ENCODE assay signal across 28 mouse cellular contexts in genomic region chr14:75351626-75352025, GRCm38 (mm10).
DNase-seq lines count a peak whose midpoint lies in the region; ATAC-seq and TF ChIP-seq lines count a peak whose summit lies in the region.
"Had no signal": no experiment of that assay in that cellular context is flagged by ENCODE, and none has a peak within 500 bp of the region (broad histone marks: within the 10 kb centered on the region; RNA-seq: fewer than 3 reads in every experiment).

No protein-coding gene starts in this region.

- H3K9ac ChIP-seq in kidney, embryonic 14.5 days (ENCODE audit: low read depth, low read length) = no peak overlapping the region
- no peak overlapping the region for H3K9ac ChIP-seq in kidney, embryonic 16.5 days (replicated peaks; ENCODE audit: low read length)
- no peak overlapping the region for H3K9ac ChIP-seq in midbrain, embryonic 11.5 days (ENCODE audit: low read length)
- H3K9ac ChIP-seq: embryonic facial prominence, embryonic 13.5 days; embryonic facial prominence, embryonic 15.5 days; forebrain, embryonic 13.5 days; forebrain, embryonic 15.5 days; forebrain, postnatal 0 days had no signal

- no peak overlapping the region for H3K4me3 ChIP-seq in kidney, embryonic 14.5 days (ENCODE audit: low read length)
- H3K4me3 ChIP-seq in kidney, embryonic 16.5 days (ENCODE audit: low read length) = no peak overlapping the region
- H3K4me3 ChIP-seq in midbrain, embryonic 11.5 days (ENCODE audit: low read depth, low read length) = no peak overlapping the region
- no peak overlapping the region for H3K4me3 ChIP-seq in midbrain, embryonic 10.5 days
- H3K4me3 ChIP-seq: embryonic facial prominence, embryonic 13.5 days; embryonic facial prominence, embryonic 15.5 days; erythroblast, embryonic 14.5 days; forebrain, embryonic 10.5 days; forebrain, embryonic 13.5 days; forebrain, embryonic 15.5 days had no signal

- TF ChIP-seq CTCF in brain, embryonic 14.5 days (IDR thresholded peaks at IDR 0.05; ENCODE audit: borderline replicate concordance, extremely low read depth, insufficient read depth, insufficient read length) = no peak

- no peak overlapping the region for H3K27ac ChIP-seq in kidney, embryonic 14.5 days (ENCODE audit: low read depth, low read length)
- H3K27ac ChIP-seq in kidney, embryonic 16.5 days (ENCODE audit: low read length) = peak overlapping the region; percentile 20
- H3K27ac ChIP-seq in midbrain, embryonic 11.5 days (ENCODE audit: low read depth, low read length) = no peak overlapping the region
- no peak overlapping the region for H3K27ac ChIP-seq in midbrain, embryonic 10.5 days (replicated peaks)
- H3K27ac ChIP-seq: embryonic facial prominence, embryonic 13.5 days; embryonic facial prominence, embryonic 15.5 days; forebrain, embryonic 10.5 days; forebrain, embryonic 13.5 days; forebrain, embryonic 15.5 days had no signal

- H3K27me3 ChIP-seq in kidney, embryonic 14.5 days (ENCODE audit: control insufficient read depth, insufficient read depth, low read length) = no peaks in the 10 kb centered on the region
- H3K27me3 ChIP-seq in kidney, embryonic 16.5 days (ENCODE audit: insufficient read depth, low read length) = no peaks in the 10 kb centered on the region
- no peaks in the 10 kb centered on the region for H3K27me3 ChIP-seq in midbrain, embryonic 11.5 days (ENCODE audit: control insufficient read depth, insufficient read depth, low read length)
- no peaks in the 10 kb centered on the region for H3K27me3 ChIP-seq in midbrain, embryonic 10.5 days (ENCODE audit: low read depth, poor library complexity, severe bottlenecking)
- H3K27me3 ChIP-seq: embryonic facial prominence, embryonic 13.5 days; embryonic facial prominence, embryonic 15.5 days; forebrain, embryonic 13.5 days; forebrain, embryonic 15.5 days; Patski had no signal

- DNase-seq in kidney, adult 18-20 months = no peak
- no peak for DNase-seq in kidney, adult 8-10 months
- peak; percentile 51 for DNase-seq in midbrain, embryonic 11.5 days (ENCODE audit: low spot score, missing footprints)
- DNase-seq in midbrain, embryonic 10.5 days (ENCODE audit: low spot score) = no peak
- DNase-seq in brain, embryonic 14.5 days (ENCODE audit: low read depth) = peak; percentile 17
- no peak for DNase-seq in urinary bladder, adult 18-20 months (ENCODE audit: low spot score in 2 of 2)
- DNase-seq: adrenal gland, adult 8-10 months; adrenal gland, postnatal 14 days; adrenal gland, postnatal 36 days; cerebellum, adult 11 months; cerebellum, adult 18-20 months; cerebellum, adult 8-10 months; cerebellum, adult 9-11 months; cerebellum, postnatal 14 days; cerebellum, postnatal 36 days; embryo, embryonic 11 days; forebrain, postnatal 0 days had no signal

- no peak for TF ChIP-seq POLR2A in brain, embryonic 14.5 days (IDR thresholded peaks at IDR 0.05; ENCODE audit: borderline replicate concordance, extremely low read depth, insufficient read depth, insufficient read length, poor library complexity, severe bottlenecking)

- no peak overlapping the region for H3K4me2 ChIP-seq in kidney, embryonic 14.5 days (replicated peaks; ENCODE audit: low read depth, low read length)
- H3K4me2 ChIP-seq in kidney, embryonic 16.5 days (replicated peaks; ENCODE audit: low read depth, low read length) = no peak overlapping the region; the same call in 1 of the 2 replicates
- H3K4me2 ChIP-seq in midbrain, embryonic 11.5 days = no peak overlapping the region
- H3K4me2 ChIP-seq: embryonic facial prominence, embryonic 13.5 days; embryonic facial prominence, embryonic 15.5 days; forebrain, embryonic 13.5 days; forebrain, embryonic 15.5 days had no signal

- H3K9me3 ChIP-seq in kidney, embryonic 14.5 days (ENCODE audit: control insufficient read depth, low read length) = no peaks in the 10 kb centered on the region
- no peaks in the 10 kb centered on the region for H3K9me3 ChIP-seq in kidney, embryonic 16.5 days (ENCODE audit: low read length)
- no peaks in the 10 kb centered on the region for H3K9me3 ChIP-seq in midbrain, embryonic 11.5 days (ENCODE audit: control insufficient read depth, low read length)
- H3K9me3 ChIP-seq in midbrain, embryonic 10.5 days (replicated peaks) = no peaks in the 10 kb centered on the region
- H3K9me3 ChIP-seq: embryonic facial prominence, embryonic 13.5 days; embryonic facial prominence, embryonic 15.5 days; forebrain, embryonic 10.5 days; forebrain, embryonic 13.5 days; forebrain, embryonic 15.5 days; G1E had no signal

- H3K4me1 ChIP-seq in kidney, embryonic 14.5 days (ENCODE audit: control insufficient read depth, insufficient read depth, low read length) = no peaks in the 10 kb centered on the region
- peaks cover 6% of the 10 kb centered on the region; the same call in 1 of the 2 replicates for H3K4me1 ChIP-seq in kidney, embryonic 16.5 days (ENCODE audit: insufficient read depth, low read length)
- no peaks in the 10 kb centered on the region for H3K4me1 ChIP-seq in midbrain, embryonic 11.5 days (ENCODE audit: control insufficient read depth, insufficient read depth, low read length)
- no peaks in the 10 kb centered on the region for H3K4me1 ChIP-seq in midbrain, embryonic 10.5 days
- H3K4me1 ChIP-seq: embryonic facial prominence, embryonic 13.5 days; embryonic facial prominence, embryonic 15.5 days; forebrain, embryonic 13.5 days; forebrain, embryonic 15.5 days had no signal

- H3K36me3 ChIP-seq in kidney, embryonic 14.5 days (ENCODE audit: control insufficient read depth, insufficient read depth, low read length) = no peaks in the 10 kb centered on the region
- H3K36me3 ChIP-seq in kidney, embryonic 16.5 days (ENCODE audit: insufficient read depth, low read length) = no peaks in the 10 kb centered on the region
- no peaks in the 10 kb centered on the region for H3K36me3 ChIP-seq in midbrain, embryonic 11.5 days (ENCODE audit: control insufficient read depth, insufficient read depth, low read length)
- 0 out of 2 replicates have a peak, but pooled peaks cover 2% of the 10 kb centered on the region for H3K36me3 ChIP-seq in midbrain, embryonic 10.5 days
- H3K36me3 ChIP-seq: embryonic facial prominence, embryonic 13.5 days; embryonic facial prominence, embryonic 15.5 days; forebrain, embryonic 15.5 days had no signal

- ATAC-seq in kidney, embryonic 14.5 days (ENCODE audit: low FRiP score, low TSS enrichment) = peak; percentile 89
- peak; percentile 73 for ATAC-seq in kidney, embryonic 16.5 days (ENCODE audit: low FRiP score, low TSS enrichment)
- ATAC-seq in midbrain, embryonic 11.5 days (ENCODE audit: low FRiP score) = no peak
- ATAC-seq: activated CD4-positive, CD25-positive, alpha-beta regulatory T cell, adult 4 months; forebrain, embryonic 13.5 days; forebrain, embryonic 15.5 days; forebrain, postnatal 0 days; Patski had no signal

- 28% methylated on average over 4 of the region's 4 CpGs for WGBS in kidney, embryonic 14.5 days
- 26% methylated on average over 4 of the region's 4 CpGs for WGBS in kidney, embryonic 16.5 days
- WGBS in midbrain, embryonic 11.5 days = 43% methylated on average over 4 of the region's 4 CpGs
- WGBS in midbrain, embryonic 10.5 days = 52% methylated on average over 4 of the region's 4 CpGs

Comparison
In these comparisons a context has a peak if more than half of its experiments do, and no peak if none do; other contexts are left out.
1. DNase-seq: peak in midbrain, embryonic 11.5 days (single experiment) and brain, embryonic 14.5 days (single experiment); none in kidney, adult 18-20 months (single experiment), kidney, adult 8-10 months (0 of 2), midbrain, embryonic 10.5 days (single experiment) and urinary bladder, adult 18-20 months (0 of 2).